Mouse (Mus musculus) urinary bladder, postnatal 14 days (tissue): ENCODE data around the gene Sarnp.

Experiments
- DNase-seq: peaks from one replicate; pipeline ENCODE4 v3.0.0; 2021; ENCODE audit warnings: low spot score

Sarnp gene

GRCm38 (mm10) chr10:128817033-128817432 lies at the start of gene Sarnp:
Gene Sarnp, plus strand, starts transcription at chr10:128817333.
- no peak for DNase-seq

GRCm38 (mm10) chr10:128772895-128773294 lies 44.2 kb upstream of the Sarnp start:
- no peak for DNase-seq

GRCm38 (mm10) chr10:128773685-128774084 lies 43.4 kb upstream of the Sarnp start:
- DNase-seq: no peak

- no peak for DNase-seq
Measured at GRCm38 (mm10) chr10:128778441-128778840, 38.7 kb upstream of the Sarnp start.

- peak; percentile 88 for DNase-seq
Measured at GRCm38 (mm10) chr10:128779011-128779795, 37.9 kb upstream of the Sarnp start.

- no peak for DNase-seq
Measured at GRCm38 (mm10) chr10:128780200-128780599, 36.9 kb upstream of the Sarnp start.

GRCm38 (mm10) chr10:128790398-128791124 lies 26.6 kb upstream of the Sarnp start, which contains the start of gene Mmp19:
Gene Mmp19, plus strand, starts transcription at chr10:128790910.
- peak; percentile 38 for DNase-seq

GRCm38 (mm10) chr10:128792041-128792440 lies 25.1 kb upstream of the Sarnp start:
- no peak for DNase-seq

- no peak for DNase-seq
Measured at GRCm38 (mm10) chr10:128793258-128793657, 23.9 kb upstream of the Sarnp start.

GRCm38 (mm10) chr10:128794391-128794790 lies 22.7 kb upstream of the Sarnp start:
- no peak for DNase-seq

- no peak for DNase-seq
Measured at GRCm38 (mm10) chr10:128795581-128795980, 21.6 kb upstream of the Sarnp start.

GRCm38 (mm10) chr10:128798676-128799075 lies 18.5 kb upstream of the Sarnp start:
- no peak for DNase-seq

GRCm38 (mm10) chr10:128801981-128802495 lies 15.1 kb upstream of the Sarnp start:
- no peak for DNase-seq

GRCm38 (mm10) chr10:128802956-128803355 lies 14.2 kb upstream of the Sarnp start:
- DNase-seq: no peak

GRCm38 (mm10) chr10:128803361-128803760 lies 13.8 kb upstream of the Sarnp start:
- no peak for DNase-seq

- DNase-seq: peak; percentile 70
Measured at GRCm38 (mm10) chr10:128803771-128804270, 13.3 kb upstream of the Sarnp start, which contains the start of gene Dnajc14. Gene Dnajc14, plus strand, starts transcription at chr10:128804062.

- DNase-seq: peak; percentile 46
Measured at GRCm38 (mm10) chr10:128804271-128805091, 12.7 kb upstream of the Sarnp start, which contains the start of gene Tmem198b. Gene Tmem198b, minus strand, starts transcription at chr10:128804370.

GRCm38 (mm10) chr10:128805092-128806000 lies 11.8 kb upstream of the Sarnp start:
- peak; percentile 97 for DNase-seq

GRCm38 (mm10) chr10:128806086-128806485 lies 11.0 kb upstream of the Sarnp start:
- no peak for DNase-seq

- no peak for DNase-seq
Measured at GRCm38 (mm10) chr10:128807018-128807417, 10.1 kb upstream of the Sarnp start.

GRCm38 (mm10) chr10:128820217-128820616 lies 3.1 kb downstream of the Sarnp start:
- no peak for DNase-seq
